In the genomic region with DNA sequence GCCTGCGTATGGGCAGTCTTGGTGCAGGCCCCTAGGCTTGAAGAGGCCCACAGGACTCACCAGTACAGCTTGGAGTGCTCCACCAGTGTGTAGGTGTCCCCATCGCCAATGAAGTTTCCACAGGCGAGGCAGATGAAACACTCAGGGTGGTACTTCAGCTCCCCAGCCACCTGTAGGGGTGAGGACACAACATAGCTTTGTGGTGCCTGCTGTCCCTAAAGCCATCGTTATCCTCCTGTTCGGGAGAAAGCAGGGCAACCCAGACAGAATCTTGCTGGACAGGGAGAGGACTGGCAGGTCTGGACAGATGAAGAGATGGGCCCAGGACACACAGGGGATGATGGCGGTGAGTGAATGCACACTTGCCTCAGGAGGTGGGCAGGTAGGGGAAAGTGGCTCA, we compare ENCODE assay signal across 19 mouse cellular contexts. TPM values are rescaled to one million over a fixed set of nuclear protein-coding genes. Genes with fewer than 3 reads are reported as not detected.
DNase-seq lines count a peak whose midpoint lies in the region; ATAC-seq and TF ChIP-seq lines count a peak whose summit lies in the region.
"Had no signal": no experiment of that assay in that cellular context is flagged by ENCODE, and none has a peak within 500 bp of the region (broad histone marks: within the 10 kb centered on the region; RNA-seq: fewer than 3 reads in every experiment).

No protein-coding gene starts in this region.

- no peak overlapping the region for H3K9ac ChIP-seq in forebrain, embryonic 12.5 days
- H3K9ac ChIP-seq in midbrain, postnatal 0 days (replicated peaks; ENCODE audit: low read length, poor library complexity, severe bottlenecking), result no peak overlapping the region
- H3K9ac ChIP-seq in hindbrain, embryonic 13.5 days, result no peak overlapping the region; the same call in 1 of the 2 replicates
- H3K9ac ChIP-seq: embryonic facial prominence, embryonic 15.5 days; heart, embryonic 13.5 days; intestine, embryonic 15.5 days had no signal

- H3K4me2 ChIP-seq in forebrain, embryonic 12.5 days, result no peak overlapping the region
- H3K4me2 ChIP-seq in midbrain, postnatal 0 days (ENCODE audit: low read depth, low read length, poor library complexity, severe bottlenecking), result no peak overlapping the region
- no peak overlapping the region for H3K4me2 ChIP-seq in hindbrain, embryonic 13.5 days
- H3K4me2 ChIP-seq: embryonic facial prominence, embryonic 15.5 days; heart, embryonic 13.5 days; intestine, embryonic 15.5 days had no signal

- TF ChIP-seq CTCF in midbrain, postnatal 0 days (IDR thresholded peaks at IDR 0.05), result no peak
- no peak for TF ChIP-seq CTCF in E14TG2a.4 (conservative IDR thresholded peaks at IDR 0.05; ENCODE audit: low read length)
- no peak for TF ChIP-seq CTCF in lung, adult 2 months (IDR thresholded peaks at IDR 0.05; ENCODE audit: insufficient read depth, low read length)

- DNase-seq in forebrain, embryonic 10.5 days (ENCODE audit: extremely low spot score, low spot score), result no peak
- no peak for DNase-seq in midbrain, embryonic 10.5 days (ENCODE audit: low spot score)
- no peak for DNase-seq in midbrain, postnatal 0 days (ENCODE audit: low spot score)
- DNase-seq in lung, adult 2 months, result no peak
- DNase-seq: adrenal gland, adult 2 months; adrenal gland, postnatal 25 days; B cell, adult 2 months; cerebellum, adult 2 months; gastrocnemius, postnatal 14 days; heart, postnatal 36 days had no signal

- TF ChIP-seq POLR2A in lung, adult 2 months (IDR thresholded peaks at IDR 0.05; ENCODE audit: borderline replicate concordance, extremely low read depth, low read depth, low read length), result no peak

- peak overlapping the region; percentile 62; the same call in 1 of the 2 replicates for H3K27ac ChIP-seq in forebrain, embryonic 12.5 days
- no peak overlapping the region for H3K27ac ChIP-seq in forebrain, embryonic 10.5 days
- H3K27ac ChIP-seq in midbrain, embryonic 10.5 days (replicated peaks), result peak overlapping the region; percentile 71; the same call in 1 of the 2 replicates
- no peak overlapping the region for H3K27ac ChIP-seq in midbrain, postnatal 0 days (ENCODE audit: low read depth, low read length)
- H3K27ac ChIP-seq in hindbrain, embryonic 13.5 days, result peak overlapping the region; percentile 88
- H3K27ac ChIP-seq: embryonic facial prominence, embryonic 15.5 days; heart, embryonic 13.5 days; intestine, embryonic 15.5 days had no signal

- 87% methylated on average over 6 of the region's 6 CpGs for WGBS in forebrain, embryonic 12.5 days
- WGBS in forebrain, embryonic 10.5 days, result 92% methylated on average over 6 of the region's 6 CpGs
- 91% methylated on average over 6 of the region's 6 CpGs for WGBS in midbrain, embryonic 10.5 days
- 93% methylated on average over 6 of the region's 6 CpGs for WGBS in midbrain, postnatal 0 days
- WGBS in hindbrain, embryonic 13.5 days, result 94% methylated on average over 6 of the region's 6 CpGs
- WGBS in lung, adult 2 months, result 96% methylated on average over 6 of the region's 6 CpGs

- no peaks in the 10 kb centered on the region for H3K9me3 ChIP-seq in forebrain, embryonic 12.5 days
- H3K9me3 ChIP-seq in forebrain, embryonic 10.5 days, result no peaks in the 10 kb centered on the region
- H3K9me3 ChIP-seq in midbrain, embryonic 10.5 days (replicated peaks), result no peaks in the 10 kb centered on the region
- no peaks in the 10 kb centered on the region for H3K9me3 ChIP-seq in midbrain, postnatal 0 days (ENCODE audit: low read length)
- H3K9me3 ChIP-seq in E14TG2a.4 (ENCODE audit: low read length), result no peaks in the 10 kb centered on the region
- no peaks in the 10 kb centered on the region for H3K9me3 ChIP-seq in hindbrain, embryonic 13.5 days
- H3K9me3 ChIP-seq: embryonic facial prominence, embryonic 15.5 days; heart, embryonic 13.5 days; intestine, embryonic 15.5 days had no signal

- peaks cover 39% of the 10 kb centered on the region for H3K4me1 ChIP-seq in forebrain, embryonic 12.5 days
- H3K4me1 ChIP-seq in forebrain, embryonic 10.5 days, result peaks cover 39% of the 10 kb centered on the region
- peaks cover 47% of the 10 kb centered on the region for H3K4me1 ChIP-seq in midbrain, embryonic 10.5 days
- 0 out of 2 replicates have a peak, but pooled peaks cover 4% of the 10 kb centered on the region for H3K4me1 ChIP-seq in midbrain, postnatal 0 days (ENCODE audit: insufficient read depth, low read length)
- H3K4me1 ChIP-seq in E14TG2a.4 (replicated peaks; ENCODE audit: low read depth, low read length), result peaks cover 64% of the 10 kb centered on the region
- peaks cover 44% of the 10 kb centered on the region for H3K4me1 ChIP-seq in hindbrain, embryonic 13.5 days (replicated peaks)
- peaks cover 13% of the 10 kb centered on the region for H3K4me1 ChIP-seq in lung, adult 2 months (ENCODE audit: control insufficient read depth, insufficient read depth, low read length)

- no peak overlapping the region for H3K4me3 ChIP-seq in forebrain, embryonic 12.5 days (replicated peaks)
- H3K4me3 ChIP-seq in forebrain, embryonic 10.5 days, result no peak overlapping the region
- H3K4me3 ChIP-seq in midbrain, embryonic 10.5 days, result no peak overlapping the region
- H3K4me3 ChIP-seq in midbrain, postnatal 0 days (ENCODE audit: low read depth, low read length), result no peak overlapping the region
- H3K4me3 ChIP-seq in E14TG2a.4 (replicated peaks; ENCODE audit: low read length), result peak overlapping the region; percentile 49
- H3K4me3 ChIP-seq in hindbrain, embryonic 13.5 days, result no peak overlapping the region
- H3K4me3 ChIP-seq in lung, adult 2 months (replicated peaks; ENCODE audit: extremely low read depth, low read depth, low read length), result no peak overlapping the region
- H3K4me3 ChIP-seq: embryonic facial prominence, embryonic 15.5 days; erythroblast, embryonic 14.5 days; heart, embryonic 13.5 days; intestine, embryonic 15.5 days had no signal

- peaks cover 34% of the 10 kb centered on the region for H3K36me3 ChIP-seq in forebrain, embryonic 12.5 days (replicated peaks)
- peaks cover 49% of the 10 kb centered on the region for H3K36me3 ChIP-seq in forebrain, embryonic 10.5 days (replicated peaks)
- H3K36me3 ChIP-seq in midbrain, embryonic 10.5 days, result peaks cover 45% of the 10 kb centered on the region
- H3K36me3 ChIP-seq in midbrain, postnatal 0 days (ENCODE audit: insufficient read depth, low read length), result peaks cover 42% of the 10 kb centered on the region
- peaks cover 46% of the 10 kb centered on the region for H3K36me3 ChIP-seq in E14TG2a.4 (ENCODE audit: insufficient read depth, low read length)
- peaks cover 57% of the 10 kb centered on the region for H3K36me3 ChIP-seq in hindbrain, embryonic 13.5 days

- H3K27me3 ChIP-seq in forebrain, embryonic 12.5 days, result no peaks in the 10 kb centered on the region
- H3K27me3 ChIP-seq in forebrain, embryonic 10.5 days (ENCODE audit: poor library complexity, severe bottlenecking), result no peaks in the 10 kb centered on the region
- H3K27me3 ChIP-seq in midbrain, embryonic 10.5 days (ENCODE audit: low read depth, poor library complexity, severe bottlenecking), result no peaks in the 10 kb centered on the region
- no peaks in the 10 kb centered on the region for H3K27me3 ChIP-seq in midbrain, postnatal 0 days (ENCODE audit: insufficient read depth, low read length)
- no peaks in the 10 kb centered on the region for H3K27me3 ChIP-seq in E14TG2a.4 (ENCODE audit: insufficient read depth, low read length)
- H3K27me3 ChIP-seq in hindbrain, embryonic 13.5 days, result no peaks in the 10 kb centered on the region
- H3K27me3 ChIP-seq: embryonic facial prominence, embryonic 15.5 days; heart, embryonic 13.5 days; intestine, embryonic 15.5 days had no signal

- ATAC-seq in forebrain, embryonic 12.5 days (ENCODE audit: low FRiP score), result no peak
- ATAC-seq in midbrain, postnatal 0 days (ENCODE audit: low FRiP score), result no peak
- ATAC-seq in hindbrain, embryonic 13.5 days (ENCODE audit: low FRiP score), result no peak
- ATAC-seq: CD4-positive, CD25-positive, alpha-beta regulatory T cell, adult 4 months; forebrain, embryonic 16.5 days; intestine, embryonic 15.5 days had no signal

RNA-seq across cellular contexts. Expression of gene Limk1, which starts 15.8 kb away (rescaled TPM):
- polyA plus RNA-seq in forebrain, embryonic 12.5 days (2016; fragmentation: Nextera tagmentation; extraction: Ambion mirVana), result 14.5 and 17.3 TPM in 2 replicates
- polyA plus RNA-seq in forebrain, embryonic 10.5 days (2016; fragmentation: Nextera tagmentation; extraction: Ambion mirVana), result 6.2 and 7.1 TPM in 2 replicates
- 8.0 and 9.8 TPM in 2 replicates for polyA plus RNA-seq in midbrain, embryonic 10.5 days (2016; fragmentation: Nextera tagmentation; extraction: Ambion mirVana)
- total RNA-seq in midbrain, postnatal 0 days (2014; rRNA removed), result 72.9 and 76.5 TPM in 2 replicates
- polyA plus RNA-seq in midbrain, postnatal 0 days (2015; fragmentation: Nextera tagmentation; extraction: Ambion mirVana), result 15.5 and 16.7 TPM in 2 replicates
- 21.6 and 23.4 TPM in 2 replicates for polyA plus RNA-seq in hindbrain, embryonic 13.5 days (2015; fragmentation: Nextera tagmentation; extraction: Ambion mirVana)
- polyA plus RNA-seq in lung, adult 2 months (2012; rRNA removed), result 29.6 and 31.1 TPM in 2 replicates

RNA-seq across cellular contexts. Expression of gene Eif4h, which starts 33.3 kb away (rescaled TPM):
- 459 and 466 TPM in 2 replicates for polyA plus RNA-seq in forebrain, embryonic 12.5 days (2016; fragmentation: Nextera tagmentation; extraction: Ambion mirVana)
- polyA plus RNA-seq in forebrain, embryonic 10.5 days (2016; fragmentation: Nextera tagmentation; extraction: Ambion mirVana), result 571 and 588 TPM in 2 replicates
- polyA plus RNA-seq in midbrain, embryonic 10.5 days (2016; fragmentation: Nextera tagmentation; extraction: Ambion mirVana), result 537 and 556 TPM in 2 replicates
- total RNA-seq in midbrain, postnatal 0 days (2014; rRNA removed), result 424 and 435 TPM in 2 replicates
- 302 and 311 TPM in 2 replicates for polyA plus RNA-seq in midbrain, postnatal 0 days (2015; fragmentation: Nextera tagmentation; extraction: Ambion mirVana)
- 336 and 347 TPM in 2 replicates for polyA plus RNA-seq in hindbrain, embryonic 13.5 days (2015; fragmentation: Nextera tagmentation; extraction: Ambion mirVana)
- polyA plus RNA-seq in lung, adult 2 months (2012; rRNA removed), result 243 and 280 TPM in 2 replicates

RNA-seq across cellular contexts. Expression of gene Lat2, which starts 57.8 kb away (rescaled TPM):
- polyA plus RNA-seq in forebrain, embryonic 12.5 days (2016; fragmentation: Nextera tagmentation; extraction: Ambion mirVana), result 3.2 and 4.8 TPM in 2 replicates
- polyA plus RNA-seq in forebrain, embryonic 10.5 days (2016; fragmentation: Nextera tagmentation; extraction: Ambion mirVana), result 2.8 and 4.2 TPM in 2 replicates
- 3.6 and 4.6 TPM in 2 replicates for polyA plus RNA-seq in midbrain, embryonic 10.5 days (2016; fragmentation: Nextera tagmentation; extraction: Ambion mirVana)
- 0.44 and 2.8 TPM in 2 replicates for total RNA-seq in midbrain, postnatal 0 days (2014; rRNA removed)
- 1.6 and 2.2 TPM in 2 replicates for polyA plus RNA-seq in midbrain, postnatal 0 days (2015; fragmentation: Nextera tagmentation; extraction: Ambion mirVana)
- polyA plus RNA-seq in hindbrain, embryonic 13.5 days (2015; fragmentation: Nextera tagmentation; extraction: Ambion mirVana), result 5.7 and 6.0 TPM in 2 replicates
- polyA plus RNA-seq in lung, adult 2 months (2012; rRNA removed), result 8.0 and 8.4 TPM in 2 replicates

Comparison
In these comparisons a context has a peak if more than half of its experiments do, and no peak if none do; other contexts are left out.
1. H3K27ac ChIP-seq: peak in forebrain, embryonic 12.5 days (single experiment), midbrain, embryonic 10.5 days (single experiment) and hindbrain, embryonic 13.5 days (single experiment); none in forebrain, embryonic 10.5 days (single experiment) and midbrain, postnatal 0 days (single experiment).